Mouse (Mus musculus): ENCODE data around the gene Gatad1.
"Not testable (repeated sequence)": the region's sequence is repeated elsewhere in the genome, so short reads cannot be mapped to it uniquely, and the experiment has no call there.

Gene Gatad1

DNA sequence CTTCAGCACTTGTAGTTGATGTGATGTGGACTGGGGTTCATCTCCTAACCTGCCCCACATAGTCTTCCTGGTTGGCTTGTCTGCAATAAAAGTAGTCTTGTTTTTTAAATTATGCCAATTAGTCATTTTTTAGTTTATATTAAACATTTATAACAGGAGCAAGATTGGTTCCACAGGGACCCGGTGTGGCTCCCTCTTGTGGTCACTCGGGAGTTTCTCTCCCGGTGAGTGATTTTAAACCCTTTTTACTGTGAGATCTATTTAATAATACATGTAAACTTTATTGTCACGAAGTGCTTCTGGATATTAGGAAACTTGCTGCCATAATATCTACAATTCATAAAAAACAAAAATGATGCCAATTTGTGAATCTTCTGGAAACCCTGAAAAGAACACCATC lies 23.0 kb downstream of the Gatad1 start:
- peak in 1 of 2 experiments; percentile 5 for DNase-seq (ENCODE audit: low spot score in 2 of 2)

DNA sequence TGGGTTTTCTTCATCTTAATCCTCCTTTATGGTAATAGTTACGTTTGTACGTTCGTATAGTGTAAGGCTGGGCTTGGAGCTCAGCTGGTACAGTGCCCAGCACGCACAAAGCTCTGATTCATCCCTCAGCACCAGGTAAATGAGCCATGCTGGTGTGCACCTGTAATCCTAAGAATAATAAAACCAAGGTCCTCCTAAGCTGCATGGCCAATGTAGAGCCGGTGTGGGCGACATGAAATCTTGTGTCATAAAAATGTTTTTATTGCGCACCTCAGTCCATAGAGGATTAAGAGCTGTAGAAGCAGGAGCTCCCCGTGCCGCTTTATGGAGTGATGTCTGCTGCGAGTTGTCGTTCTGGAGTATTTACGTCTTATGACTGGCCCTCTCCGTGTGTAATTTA lies 23.7 kb downstream of the Gatad1 start:
- DNase-seq (ENCODE audit: low spot score in 2 of 2): no peak

DNA sequence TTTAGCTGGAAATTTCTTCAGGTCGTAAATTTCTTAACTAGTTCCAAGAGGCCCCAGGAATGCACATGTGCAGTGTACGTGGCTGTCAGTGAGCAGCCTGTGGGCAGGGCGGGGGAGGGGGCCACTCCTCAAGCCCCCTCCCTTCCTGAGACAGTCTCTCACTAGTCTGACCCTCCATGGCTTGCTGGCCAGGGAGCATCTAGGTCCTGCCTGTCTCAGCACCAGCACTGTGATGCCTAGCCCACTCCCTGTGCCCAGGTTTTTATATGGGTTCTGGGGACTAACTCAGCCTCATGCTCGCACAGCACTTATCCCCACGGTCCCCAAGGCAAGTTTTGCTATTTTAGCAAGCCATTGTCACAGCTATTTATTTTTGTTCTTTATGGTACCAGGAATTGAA lies 24.7 kb downstream of the Gatad1 start:
- DNase-seq (ENCODE audit: low spot score in 2 of 2): no peak

DNA sequence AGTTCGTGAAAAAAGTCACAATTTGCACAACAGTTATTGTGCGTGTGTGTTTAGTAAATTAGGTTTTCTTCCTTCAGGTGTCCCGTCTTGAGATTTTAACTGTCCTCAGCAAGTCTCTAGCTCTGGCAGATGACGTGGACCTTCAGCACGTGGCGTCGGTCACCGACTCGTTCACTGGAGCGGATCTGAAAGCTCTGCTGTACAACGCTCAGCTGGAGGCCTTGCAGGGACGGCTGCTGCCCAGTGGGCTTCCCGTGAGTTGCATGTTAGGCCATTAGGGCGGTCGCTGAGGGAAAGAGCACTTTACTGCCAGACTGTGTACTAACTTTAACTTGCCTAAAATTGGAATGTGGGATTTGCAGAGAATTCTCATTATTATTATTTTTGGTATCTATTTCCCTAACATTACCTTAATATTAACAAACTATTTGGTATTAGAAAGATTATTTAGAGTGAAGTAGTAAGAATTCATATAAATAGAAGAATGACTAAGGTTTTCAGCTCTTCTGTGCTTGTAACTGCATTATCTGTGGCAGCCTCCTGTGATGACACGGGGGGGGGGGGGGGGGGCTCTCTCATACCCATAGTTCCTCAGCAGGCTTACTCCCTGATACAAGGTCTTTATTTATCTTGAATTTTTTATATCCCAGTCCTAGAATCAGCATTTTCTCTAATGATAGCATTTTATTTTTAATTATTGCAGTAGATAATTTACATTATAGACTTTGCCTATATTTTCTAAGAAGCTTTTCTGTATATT lies 25.3 kb downstream of the Gatad1 start:
- no peak for DNase-seq (ENCODE audit: low spot score in 2 of 2)

DNA sequence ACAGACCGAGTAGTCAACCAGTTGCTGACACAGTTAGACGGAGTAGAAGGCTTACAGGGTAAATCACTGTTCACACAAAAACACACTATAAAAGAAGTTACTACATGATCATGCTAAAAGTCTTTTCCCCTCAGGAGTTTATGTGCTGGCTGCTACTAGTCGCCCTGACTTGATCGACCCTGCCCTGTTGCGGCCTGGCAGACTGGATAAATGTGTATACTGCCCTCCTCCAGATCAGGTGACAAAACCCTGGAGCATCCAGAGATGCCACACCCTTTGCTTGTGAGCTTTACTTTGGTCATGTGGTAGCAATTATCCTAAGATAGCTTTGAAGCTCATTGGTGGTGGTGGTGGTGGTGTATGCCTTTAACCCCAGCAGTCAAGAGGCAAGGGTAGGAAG lies 26.9 kb downstream of the Gatad1 start:
- DNase-seq (ENCODE audit: low spot score in 2 of 2): no peak

DNA sequence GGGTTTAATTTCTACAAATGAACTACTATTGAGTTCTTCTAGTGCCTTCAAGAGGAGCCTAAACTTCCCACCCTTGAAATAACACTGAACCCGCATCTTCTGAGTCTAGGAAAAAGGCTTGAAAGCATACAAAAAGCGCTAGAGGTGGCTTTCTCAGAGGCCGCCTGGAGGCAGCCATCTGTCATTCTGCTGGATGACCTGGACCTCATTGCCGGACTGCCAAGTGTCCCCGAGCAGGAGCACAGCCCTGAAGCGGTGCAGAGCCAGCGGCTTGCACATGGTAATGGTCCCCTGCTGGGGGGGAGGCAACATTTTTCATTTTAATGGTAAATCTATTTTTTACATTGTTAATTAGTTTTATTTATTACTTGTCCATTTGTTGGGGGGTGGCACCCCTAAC lies 36.5 kb downstream of the Gatad1 start:
- DNase-seq (ENCODE audit: low spot score in 2 of 2): no peak

DNA sequence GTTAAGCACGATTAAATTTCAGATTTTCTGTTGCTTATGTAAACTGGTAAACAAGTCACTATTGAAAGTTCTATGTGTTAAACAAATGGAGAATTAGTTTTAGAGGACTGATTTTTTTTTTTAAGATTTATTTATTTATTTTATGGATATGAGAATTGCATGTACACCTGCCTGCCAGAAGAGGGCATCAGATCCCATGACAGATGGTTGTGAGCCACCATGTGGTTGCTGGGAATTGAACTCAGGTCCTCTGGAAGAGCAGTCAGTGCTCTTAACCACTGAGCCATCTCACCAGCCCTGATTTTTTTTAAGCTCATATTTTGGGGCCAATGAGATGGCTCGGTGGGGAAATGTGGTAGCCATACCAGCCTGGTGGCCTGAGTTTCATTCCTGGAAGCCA lies 45.1 kb downstream of the Gatad1 start:
- not testable (repeated sequence) for DNase-seq (ENCODE audit: low spot score in 2 of 2)

DNA sequence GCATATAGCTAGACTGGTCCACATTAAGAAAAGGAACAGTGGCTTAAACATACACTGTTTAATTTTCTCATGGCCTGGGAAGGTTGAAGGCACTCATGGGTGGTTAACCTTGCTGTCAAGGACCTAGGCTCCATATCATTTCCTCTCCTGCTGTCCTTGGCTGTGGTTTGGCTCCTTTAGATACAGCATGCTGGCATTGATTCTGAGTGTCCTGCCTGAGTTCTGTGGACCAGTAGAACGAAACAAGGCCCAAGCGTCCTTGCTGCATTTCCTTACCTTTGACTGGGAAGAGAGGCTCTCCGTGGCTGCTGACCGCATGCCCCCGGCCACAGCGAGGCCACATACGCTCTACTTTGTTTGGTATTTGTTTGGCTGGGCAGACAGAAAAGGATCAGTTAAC lies 47.7 kb downstream of the Gatad1 start:
- no peak for DNase-seq (ENCODE audit: low spot score in 2 of 2)

DNA sequence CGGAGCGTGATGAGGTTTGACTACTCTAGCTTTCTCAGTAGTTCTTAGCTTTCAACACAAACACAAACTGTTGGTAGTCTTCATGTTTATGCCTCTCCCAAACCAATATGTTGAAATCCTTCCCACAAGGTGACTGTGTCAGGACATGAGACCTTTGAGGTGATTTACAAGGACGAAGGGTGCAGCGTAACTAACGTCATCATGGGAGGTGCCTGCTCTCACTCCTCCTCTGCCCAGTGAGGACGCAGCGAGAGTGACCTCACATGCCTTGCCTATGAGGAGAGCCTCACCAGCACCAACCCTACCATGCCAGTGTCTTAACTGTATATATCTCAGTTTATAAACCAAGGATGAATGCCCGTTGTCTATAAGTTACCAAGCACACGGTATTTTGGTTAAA lies 49.9 kb downstream of the Gatad1 start:
- DNase-seq (ENCODE audit: low spot score in 2 of 2): no peak

DNA sequence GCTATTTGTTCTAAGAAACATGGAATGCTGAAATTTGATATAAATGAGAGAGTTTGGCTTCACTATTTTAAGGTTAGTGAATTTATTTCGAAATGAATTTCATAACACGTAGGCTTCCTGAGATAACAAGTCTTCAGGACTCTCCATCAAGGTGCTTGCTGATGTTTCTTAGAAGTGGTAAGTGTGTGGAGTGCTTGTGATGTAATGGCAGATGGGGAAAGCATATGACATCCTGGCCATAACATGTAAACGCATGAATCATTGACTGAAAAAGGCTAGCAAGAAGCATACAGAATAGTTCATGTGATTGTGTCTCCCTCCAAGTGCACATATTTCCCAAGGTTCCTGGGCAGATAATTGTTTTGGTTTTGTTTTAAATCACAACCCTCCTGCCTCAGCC lies 56.2 kb downstream of the Gatad1 start:
- no peak for DNase-seq (ENCODE audit: low spot score in 2 of 2)

DNA sequence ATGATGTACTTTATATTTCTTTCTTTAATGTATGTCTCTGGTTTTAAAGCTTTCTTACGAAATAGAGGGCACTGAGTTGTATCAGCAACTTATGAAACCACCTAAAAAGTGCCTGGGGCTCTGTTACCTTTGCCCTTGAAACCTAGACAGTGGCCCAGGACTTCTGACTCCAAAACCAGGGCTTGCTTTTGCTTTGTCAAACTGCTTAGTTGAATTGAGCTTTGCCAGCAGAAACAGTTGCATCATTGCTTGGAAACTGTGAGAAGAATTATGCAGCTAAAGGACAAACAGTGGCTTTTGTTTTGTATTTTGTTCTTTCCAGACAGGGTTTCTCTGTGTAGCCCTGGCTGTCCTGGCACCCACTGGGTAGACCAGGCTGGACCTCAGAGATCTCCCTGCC lies 56.7 kb downstream of the Gatad1 start:
- no peak for DNase-seq (ENCODE audit: low spot score in 2 of 2)

DNA sequence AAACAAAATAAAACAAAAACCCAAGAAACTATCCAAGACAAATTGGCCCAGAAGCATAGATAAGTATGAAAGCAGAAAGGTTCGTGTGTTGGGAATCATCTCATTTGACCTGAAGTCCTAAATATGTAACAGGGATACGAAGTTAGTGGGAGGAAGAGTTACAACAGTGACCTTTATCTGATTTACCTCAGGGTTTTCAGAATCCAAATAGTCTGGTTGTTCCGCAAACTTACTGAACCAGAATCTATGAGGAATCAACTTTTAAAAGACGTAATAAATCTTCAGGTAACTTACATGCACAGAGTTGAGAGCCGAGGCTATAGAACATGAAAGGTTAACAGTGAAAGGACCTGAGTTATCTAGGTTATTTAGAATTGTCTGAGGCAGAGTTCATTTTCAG lies 58.2 kb downstream of the Gatad1 start:
- DNase-seq (ENCODE audit: low spot score in 2 of 2): no peak

DNA sequence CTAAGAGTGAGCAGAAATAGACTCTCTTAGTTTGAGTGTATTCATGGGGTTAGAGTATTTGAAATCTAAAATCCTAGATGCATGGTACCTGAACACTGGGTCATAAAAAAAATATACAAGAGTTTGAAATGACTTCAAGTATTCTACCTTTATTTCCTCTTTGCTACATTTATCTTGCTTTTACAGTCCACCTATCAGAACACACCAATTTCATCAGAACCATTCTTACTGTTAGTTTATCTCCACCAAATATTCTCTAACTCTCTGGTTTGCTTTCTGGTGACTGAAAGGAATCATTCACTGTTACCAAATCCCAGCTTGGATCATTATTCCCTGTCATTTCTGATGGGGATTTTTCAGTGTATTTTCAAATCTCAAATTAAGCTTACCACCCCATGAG lies 59.8 kb downstream of the Gatad1 start:
- DNase-seq (ENCODE audit: low spot score in 2 of 2): no peak

DNA sequence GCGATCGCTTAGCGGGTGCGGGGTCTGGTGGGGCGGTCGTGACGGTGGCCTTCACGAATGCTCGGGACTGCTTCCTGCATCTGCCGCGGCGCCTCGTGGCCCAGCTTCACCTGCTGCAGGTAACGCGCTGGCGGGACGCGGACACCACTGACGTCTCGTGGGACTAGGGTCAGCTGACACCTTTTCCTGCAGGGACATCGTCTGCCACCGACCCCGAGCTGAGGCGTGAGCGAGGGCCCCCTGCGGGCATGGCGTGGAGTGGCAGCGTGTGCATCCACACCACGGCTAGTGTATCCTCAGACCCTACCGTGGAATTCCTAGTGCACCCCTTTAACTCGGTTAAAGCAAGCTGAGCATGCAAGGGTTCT lies 60.6 kb downstream of the Gatad1 start, which contains the start of gene Rbm48:
Gene Rbm48 (minus strand): TSS at position 187 of the 368 bp plus-strand sequence.
- DNase-seq (ENCODE audit: low spot score in 2 of 2): peak; percentile 65 to 74

DNA sequence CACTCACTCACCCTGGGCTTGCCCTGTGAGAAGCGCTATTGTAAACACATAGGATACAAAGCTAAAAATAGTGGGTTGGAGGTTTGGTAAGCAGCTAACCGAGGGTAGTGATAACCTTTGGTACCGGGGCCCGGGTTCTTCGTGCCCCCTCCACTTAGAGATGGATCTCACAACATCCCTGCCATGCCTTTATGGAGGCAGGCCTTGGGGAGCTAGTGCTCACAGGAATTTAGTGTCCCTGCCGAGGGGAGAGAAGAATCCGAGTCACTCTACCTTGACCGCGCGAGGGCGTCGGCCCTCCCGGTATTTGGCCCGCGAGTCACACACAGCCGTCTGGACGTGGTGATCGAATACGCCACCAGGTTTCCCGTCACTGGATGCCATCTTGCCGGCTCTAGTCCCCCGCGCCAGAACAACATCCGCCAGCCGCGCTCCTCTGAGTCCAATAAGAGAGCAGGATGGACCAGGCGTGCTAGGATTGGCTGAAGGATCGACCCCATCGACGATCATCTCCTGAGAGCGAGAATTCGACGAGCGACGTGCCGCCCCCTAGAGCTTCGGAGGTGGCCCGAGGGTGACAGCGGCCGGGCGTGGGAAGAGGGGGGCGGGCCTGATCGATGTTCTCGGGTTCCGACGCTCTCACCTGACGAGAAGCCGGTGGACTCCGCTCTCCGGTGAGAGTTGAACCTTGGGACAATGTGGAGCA lies 61.1 kb downstream of the Gatad1 start, which contains the start of gene Pex1:
Gene Pex1 (plus strand): TSS at position 374 of the 706 bp plus-strand sequence.
- DNase-seq (ENCODE audit: low spot score in 2 of 2): peak; percentile 85 to 89
